Comparison of ENCODE assay signal across 7 mouse cellular contexts in the genomic region with DNA sequence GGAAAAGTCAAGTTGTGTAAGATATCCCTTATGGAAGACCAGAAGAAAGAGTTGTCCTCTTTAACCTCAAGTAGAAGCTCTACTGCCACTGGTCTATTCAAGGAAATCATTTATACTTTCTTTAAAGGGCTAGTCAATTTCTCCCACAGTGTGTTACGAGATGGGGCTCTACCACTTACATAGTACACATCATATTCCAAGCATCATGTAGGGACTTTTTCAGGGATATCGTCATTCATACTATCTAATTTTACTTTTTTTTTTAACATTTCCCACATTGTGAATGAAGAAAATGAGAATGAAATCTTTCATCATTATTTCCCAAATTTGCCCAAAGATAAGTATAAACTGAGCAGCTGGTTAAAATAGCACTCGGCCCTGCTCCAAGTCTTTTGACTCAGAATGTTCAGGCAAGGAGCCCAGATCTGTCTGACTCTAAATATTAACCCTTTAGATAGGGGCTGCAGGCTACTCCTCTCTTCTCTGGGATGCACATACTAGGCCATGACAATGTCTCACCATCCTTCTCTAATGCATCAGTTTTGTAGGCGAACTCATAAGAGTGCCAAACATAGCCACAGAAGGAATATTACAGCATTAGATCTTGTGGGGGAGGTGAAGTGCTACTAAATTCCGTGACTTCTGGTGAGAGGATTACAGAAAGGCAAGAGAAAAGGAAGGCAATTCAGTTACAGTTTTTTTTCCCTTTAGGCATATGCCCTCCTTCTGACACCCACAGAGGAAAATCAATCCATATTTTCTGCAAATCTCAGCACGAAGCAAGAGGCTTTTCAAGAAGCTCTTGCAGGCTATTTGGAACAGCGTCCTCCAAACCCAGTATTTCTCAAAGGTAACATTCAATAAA.
DNase-seq lines count a peak whose midpoint lies in the region; ATAC-seq lines count a peak whose summit lies in the region.

No protein-coding gene starts in this region.

- ATAC-seq in midbrain, embryonic 14.5 days (ENCODE audit: low FRiP score, low TSS enrichment) = no peak
- ATAC-seq in embryonic facial prominence, embryonic 14.5 days (ENCODE audit: low read depth) = 0 out of 2 replicates have a peak, but pooled peaks have one; percentile 68

- no peaks in the 10 kb centered on the region for H3K27me3 ChIP-seq in midbrain, embryonic 14.5 days (ENCODE audit: control insufficient read depth, insufficient read depth, low read length)
- no peaks in the 10 kb centered on the region for H3K27me3 ChIP-seq in midbrain, embryonic 10.5 days (ENCODE audit: low read depth, poor library complexity, severe bottlenecking)
- no peaks in the 10 kb centered on the region for H3K27me3 ChIP-seq in embryonic facial prominence, embryonic 14.5 days (replicated peaks; ENCODE audit: control insufficient read depth, insufficient read depth, low read length)

- H3K9ac ChIP-seq in midbrain, embryonic 14.5 days (replicated peaks; ENCODE audit: low read length) = no peak overlapping the region
- H3K9ac ChIP-seq in embryonic facial prominence, embryonic 14.5 days (ENCODE audit: low read depth, low read length) = no peak overlapping the region

- H3K4me2 ChIP-seq in midbrain, embryonic 14.5 days (ENCODE audit: low read length) = no peak overlapping the region
- no peak overlapping the region for H3K4me2 ChIP-seq in embryonic facial prominence, embryonic 14.5 days (ENCODE audit: low read depth, low read length)

- H3K9me3 ChIP-seq in midbrain, embryonic 14.5 days (ENCODE audit: control insufficient read depth, low read length) = no peaks in the 10 kb centered on the region
- H3K9me3 ChIP-seq in midbrain, embryonic 10.5 days (replicated peaks) = no peaks in the 10 kb centered on the region
- no peaks in the 10 kb centered on the region for H3K9me3 ChIP-seq in embryonic facial prominence, embryonic 14.5 days (ENCODE audit: control insufficient read depth, low read length)

- peaks cover 4% of the 10 kb centered on the region for H3K4me1 ChIP-seq in midbrain, embryonic 14.5 days (ENCODE audit: control insufficient read depth, insufficient read depth, low read length)
- H3K4me1 ChIP-seq in midbrain, embryonic 10.5 days = 0 out of 2 replicates have a peak, but pooled peaks cover 2% of the 10 kb centered on the region
- H3K4me1 ChIP-seq in embryonic facial prominence, embryonic 14.5 days (ENCODE audit: control insufficient read depth, insufficient read depth, low read length) = peaks cover 8% of the 10 kb centered on the region; the same call in 1 of the 2 replicates

- no peak overlapping the region for H3K4me3 ChIP-seq in midbrain, embryonic 14.5 days (replicated peaks; ENCODE audit: low read depth, low read length)
- no peak overlapping the region for H3K4me3 ChIP-seq in midbrain, embryonic 10.5 days
- H3K4me3 ChIP-seq in embryonic facial prominence, embryonic 14.5 days (ENCODE audit: low read depth, low read length) = no peak overlapping the region

- intact Hi-C loops in heart, postnatal 25 days (cut with DNase I) = loop anchor here (5.0 kb wide), 1 partner anchor 95 kb away; a partner anchor contains a TSS

- peak; percentile 45 for DNase-seq in midbrain, embryonic 14.5 days
- no peak for DNase-seq in midbrain, embryonic 10.5 days (ENCODE audit: low spot score)
- peak; percentile 84 for DNase-seq in embryonic facial prominence, embryonic 14.5 days (ENCODE audit: low spot score)
- peak; percentile 14 for DNase-seq in heart, postnatal 25 days (ENCODE audit: low spot score)
- DNase-seq in left cerebral cortex, adult 9 months (ENCODE audit: low spot score in 2 of 2) = peak; percentile 45 to 84
- peak; percentile 78 to 84 for DNase-seq in right cerebral cortex, adult 2 months (ENCODE audit: low spot score in 2 of 2)
- no peak for DNase-seq in spleen, postnatal 10 days (ENCODE audit: low spot score in 2 of 2)

- H3K36me3 ChIP-seq in midbrain, embryonic 14.5 days (ENCODE audit: control insufficient read depth, insufficient read depth, low read length) = no peaks in the 10 kb centered on the region
- no peaks in the 10 kb centered on the region for H3K36me3 ChIP-seq in midbrain, embryonic 10.5 days
- H3K36me3 ChIP-seq in embryonic facial prominence, embryonic 14.5 days (ENCODE audit: control insufficient read depth, insufficient read depth, low read length) = no peaks in the 10 kb centered on the region

- H3K27ac ChIP-seq in midbrain, embryonic 14.5 days (replicated peaks; ENCODE audit: low read depth, low read length) = no peak overlapping the region; the same call in 1 of the 2 replicates
- H3K27ac ChIP-seq in midbrain, embryonic 10.5 days (replicated peaks) = no peak overlapping the region
- no peak overlapping the region for H3K27ac ChIP-seq in embryonic facial prominence, embryonic 14.5 days (replicated peaks; ENCODE audit: low read depth, low read length)

- WGBS in midbrain, embryonic 14.5 days = 71% methylated on average over 7 of the region's 7 CpGs
- WGBS in midbrain, embryonic 10.5 days = 85% methylated on average over 7 of the region's 7 CpGs
- WGBS in embryonic facial prominence, embryonic 14.5 days = 60% methylated on average over 7 of the region's 7 CpGs

Comparison
In these comparisons a context has a peak if more than half of its experiments do, and no peak if none do; other contexts are left out.
1. DNase-seq: peak in midbrain, embryonic 14.5 days (single experiment), embryonic facial prominence, embryonic 14.5 days (single experiment), heart, postnatal 25 days (single experiment), left cerebral cortex, adult 9 months (2 of 2) and right cerebral cortex, adult 2 months (2 of 2); none in midbrain, embryonic 10.5 days (single experiment) and spleen, postnatal 10 days (0 of 2).